Mouse (Mus musculus): ENCODE results near the gene Sval1.

The Sval1 gene

DNA sequence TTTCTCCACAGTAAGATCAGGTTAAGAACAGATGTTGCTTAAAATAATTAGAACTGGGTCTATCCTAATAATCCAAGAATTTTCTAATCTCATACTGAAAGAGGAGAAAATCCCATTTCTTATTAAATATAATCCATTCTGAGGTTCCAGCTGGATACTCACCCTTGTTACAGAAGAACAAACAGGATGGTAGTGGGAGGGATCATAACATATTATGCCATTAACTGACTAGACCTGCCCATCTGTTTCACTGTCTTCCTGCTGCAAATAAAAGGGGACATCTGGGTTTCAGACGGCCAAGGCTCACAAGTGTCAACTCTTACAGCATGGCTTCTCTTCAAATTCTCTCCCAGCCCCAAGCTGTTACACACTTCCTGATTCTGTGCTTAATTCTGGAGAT is at the start of gene Sval1:
Sval1 (plus strand) TSS at position 301 of the 400 bp plus-strand sequence.
- Histone ChIP-seq H3K4me1 (replicated peaks; ENCODE audit: low read depth, low read length) (no peaks in the 10 kb centered on the region), H3K27me3 (ENCODE audit: insufficient read depth, low read length) (no peaks in the 10 kb centered on the region), H3K9me3 (ENCODE audit: low read length) (no peaks in the 10 kb centered on the region), H3K4me3 (replicated peaks; ENCODE audit: low read length) (no peak within 1 kb of the TSS), H3K36me3 (ENCODE audit: insufficient read depth, low read length) (no peaks in the 10 kb centered on the region)
- no peak for TF ChIP-seq NANOG (IDR thresholded peaks at IDR 0.05; ENCODE audit: borderline replicate concordance, low read length)
- no peak for TF ChIP-seq CTCF (conservative IDR thresholded peaks at IDR 0.05; ENCODE audit: low read length)
- TF ChIP-seq POU5F1 (IDR thresholded peaks at IDR 0.05; ENCODE audit: borderline replicate concordance, low read length) = no peak

DNA sequence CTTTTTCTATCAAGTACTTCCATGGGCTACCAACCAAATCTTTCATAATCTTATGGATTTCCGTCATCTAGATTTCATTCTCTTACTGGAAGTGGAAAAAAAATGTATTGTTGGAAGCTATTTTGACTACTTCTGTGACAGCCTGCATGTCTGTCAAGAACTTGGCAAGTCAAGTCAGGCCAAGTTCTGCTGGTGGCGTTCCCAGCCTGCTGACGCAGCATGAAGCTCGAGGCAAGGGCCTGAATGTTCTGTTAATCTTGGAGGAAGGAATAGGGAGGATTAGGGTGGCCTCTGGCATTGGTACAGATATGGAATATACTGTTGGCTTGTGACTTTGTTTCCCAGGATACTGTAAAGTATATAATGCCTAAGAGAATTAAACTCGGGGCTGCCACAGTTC is 39.8 kb upstream of the Sval1 start:
- Histone ChIP-seq H3K36me3 (ENCODE audit: insufficient read depth, low read length) (no peaks in the 10 kb centered on the region), H3K4me1 (replicated peaks; ENCODE audit: low read depth, low read length) (no peaks in the 10 kb centered on the region), H3K4me3 (replicated peaks; ENCODE audit: low read length) (no peak overlapping the region), H3K27me3 (ENCODE audit: insufficient read depth, low read length) (peaks cover 2% of the 10 kb centered on the region; the same call in 1 of the 2 replicates), H3K9me3 (ENCODE audit: low read length) (no peaks in the 10 kb centered on the region)
- no peak for TF ChIP-seq NANOG (IDR thresholded peaks at IDR 0.05; ENCODE audit: borderline replicate concordance, low read length)
- no peak for TF ChIP-seq POU5F1 (IDR thresholded peaks at IDR 0.05; ENCODE audit: borderline replicate concordance, low read length)
- TF ChIP-seq CTCF (conservative IDR thresholded peaks at IDR 0.05; ENCODE audit: low read length) = no peak

DNA sequence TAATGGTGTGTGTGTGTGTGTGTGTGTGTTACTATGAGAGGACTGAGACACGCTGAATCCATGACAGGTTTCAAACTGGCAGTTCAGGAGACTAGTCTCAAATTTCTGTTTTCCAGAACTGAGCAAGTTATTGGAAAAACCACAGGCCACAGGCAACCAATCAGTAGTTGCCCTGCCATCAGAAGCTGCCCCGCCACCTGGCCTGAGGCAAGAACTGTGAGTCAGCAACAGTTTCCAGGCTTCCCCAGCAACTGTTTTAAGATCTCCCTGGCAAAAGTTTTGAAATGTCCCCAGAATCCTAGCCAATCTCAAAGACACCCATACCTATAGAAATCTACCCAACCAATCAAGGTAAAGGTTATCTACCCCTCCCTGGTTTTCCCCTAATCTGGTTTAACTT is 36.5 kb upstream of the Sval1 start:
- H3K36me3 ChIP-seq (ENCODE audit: insufficient read depth, low read length) = no peaks in the 10 kb centered on the region
- no peaks in the 10 kb centered on the region for H3K9me3 ChIP-seq (ENCODE audit: low read length)
- no peaks in the 10 kb centered on the region; the same call in 1 of the 2 replicates for H3K27me3 ChIP-seq (ENCODE audit: insufficient read depth, low read length)
- H3K4me3 ChIP-seq (replicated peaks; ENCODE audit: low read length) = no peak overlapping the region
- no peak for TF ChIP-seq NANOG (IDR thresholded peaks at IDR 0.05; ENCODE audit: borderline replicate concordance, low read length)
- TF ChIP-seq POU5F1 (IDR thresholded peaks at IDR 0.05; ENCODE audit: borderline replicate concordance, low read length) = no peak
- no peak for TF ChIP-seq CTCF (conservative IDR thresholded peaks at IDR 0.05; ENCODE audit: low read length)
- H3K4me1 ChIP-seq (replicated peaks; ENCODE audit: low read depth, low read length) = no peaks in the 10 kb centered on the region

DNA sequence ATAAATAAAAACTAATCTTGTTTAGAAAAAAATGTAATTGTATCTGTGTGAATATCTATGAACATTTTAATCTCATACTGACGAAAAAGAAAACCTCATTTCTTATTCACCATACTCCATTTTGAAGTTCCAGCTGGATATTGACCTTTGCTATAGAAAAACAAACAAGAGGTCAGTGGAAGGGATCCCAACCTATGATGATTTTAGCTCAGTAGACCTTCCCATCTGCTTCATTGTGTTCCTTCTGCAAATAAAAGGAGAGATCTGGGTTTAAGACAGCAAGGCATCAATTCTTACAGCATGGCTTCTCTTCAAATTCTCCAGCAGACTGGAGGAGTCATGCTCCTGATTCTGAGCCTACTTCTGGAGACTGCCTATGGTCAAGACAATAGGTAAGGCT is 16.4 kb downstream of the Sval1 start, which contains the start of gene Sval3:
Sval3 (plus strand) TSS at position 301 of the 400 bp plus-strand sequence.
- H3K4me3 ChIP-seq (replicated peaks; ENCODE audit: low read length) = no peak within 1 kb of the TSS
- no peaks in the 10 kb centered on the region for H3K36me3 ChIP-seq (ENCODE audit: insufficient read depth, low read length)
- TF ChIP-seq CTCF (conservative IDR thresholded peaks at IDR 0.05; ENCODE audit: low read length) (no peak), POU5F1 (IDR thresholded peaks at IDR 0.05; ENCODE audit: borderline replicate concordance, low read length) (no peak), NANOG (IDR thresholded peaks at IDR 0.05; ENCODE audit: borderline replicate concordance, low read length) (no peak)
- no peaks in the 10 kb centered on the region for H3K9me3 ChIP-seq (ENCODE audit: low read length)
- H3K27me3 ChIP-seq (ENCODE audit: insufficient read depth, low read length) = no peaks in the 10 kb centered on the region
- no peaks in the 10 kb centered on the region for H3K4me1 ChIP-seq (replicated peaks; ENCODE audit: low read depth, low read length)

All from E14TG2a.4 (cell line).